Mouse (Mus musculus) right cerebral cortex, postnatal 25 days (tissue): ENCODE data around the gene Eng.

Experiments used
- DNase-seq: peaks from one replicate; pipeline ENCODE4 v3.0.0; 2022

Gene Eng

GRCm38 (mm10) chr2:32624111-32624748, 22.2 kb upstream of the Eng start:
- no peak for DNase-seq

GRCm38 (mm10) chr2:32625212-32625872, 21.1 kb upstream of the Eng start:
- peak; percentile 93 for DNase-seq

GRCm38 (mm10) chr2:32625873-32626694, 20.3 kb upstream of the Eng start:
- DNase-seq = peak; percentile 76

GRCm38 (mm10) chr2:32627266-32628043, 18.9 kb upstream of the Eng start:
- no peak for DNase-seq

GRCm38 (mm10) chr2:32628044-32628550, 18.3 kb upstream of the Eng start:
- DNase-seq = no peak

- DNase-seq = peak; percentile 57
Measured at GRCm38 (mm10) chr2:32628729-32629128, 17.7 kb upstream of the Eng start.

- no peak for DNase-seq
Measured at GRCm38 (mm10) chr2:32629276-32629976, 17.0 kb upstream of the Eng start.

GRCm38 (mm10) chr2:32630036-32630435, 16.4 kb upstream of the Eng start:
- no peak for DNase-seq

GRCm38 (mm10) chr2:32631046-32631445, 15.3 kb upstream of the Eng start:
- DNase-seq = no peak

GRCm38 (mm10) chr2:32631737-32632394, 14.5 kb upstream of the Eng start:
- peak; percentile 75 for DNase-seq

- DNase-seq = no peak
Measured at GRCm38 (mm10) chr2:32633660-32634059, 12.7 kb upstream of the Eng start.

GRCm38 (mm10) chr2:32634277-32635105, 11.9 kb upstream of the Eng start:
- DNase-seq = no peak

- no peak for DNase-seq
Measured at GRCm38 (mm10) chr2:32636617-32637016, 9.8 kb upstream of the Eng start.

GRCm38 (mm10) chr2:32637778-32638281, 8.6 kb upstream of the Eng start:
- peak; percentile 29 for DNase-seq

- no peak for DNase-seq
Measured at GRCm38 (mm10) chr2:32639632-32640031, 6.8 kb upstream of the Eng start.

GRCm38 (mm10) chr2:32640550-32641051, 5.8 kb upstream of the Eng start:
- no peak for DNase-seq

- DNase-seq = no peak
Measured at GRCm38 (mm10) chr2:32641810-32642209, 4.6 kb upstream of the Eng start.

- DNase-seq = no peak
Measured at GRCm38 (mm10) chr2:32642813-32643212, 3.6 kb upstream of the Eng start.

- no peak for DNase-seq
Measured at GRCm38 (mm10) chr2:32644083-32644482, 2.3 kb upstream of the Eng start.

GRCm38 (mm10) chr2:32644799-32645475, 1.5 kb upstream of the Eng start:
- no peak for DNase-seq
